Mouse (Mus musculus): ENCODE measurements around the gene Pip5k1a.

DNA sequence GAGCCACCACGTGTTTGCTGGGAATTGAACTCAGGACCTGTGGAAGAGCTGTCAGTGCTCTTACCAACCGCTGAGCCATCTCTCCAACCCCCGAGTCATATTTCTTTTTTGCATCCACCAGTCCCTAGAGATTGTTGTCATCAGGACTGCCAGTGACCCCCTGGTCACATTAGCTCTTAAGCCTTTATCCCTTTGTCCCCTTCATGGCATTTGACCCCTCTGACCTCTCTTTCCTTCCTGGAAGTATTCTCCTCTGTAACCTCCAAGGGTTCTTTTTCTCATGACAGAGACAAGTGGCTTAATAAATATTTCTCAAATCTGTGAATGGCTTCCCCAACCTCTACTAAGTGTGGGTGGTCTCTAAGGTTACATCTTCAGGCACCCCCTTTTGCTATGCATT is 41.2 kb upstream of the Pip5k1a start:
- TF ChIP-seq POLR2A (IDR thresholded peaks at IDR 0.05; ENCODE audit: insufficient read depth, low read depth, low read length) (no peak), CTCF (IDR thresholded peaks at IDR 0.05; ENCODE audit: insufficient read depth, low read depth, low read length) (no peak)
